Mouse (Mus musculus): ENCODE measurements at regions not wholly inside any gene's neighbourhood (a gene's known extent, or its start where the extent isn't known, plus 50 kb on each side); places are given as distances from the start of the nearest gene placed in this dataset.

DNA sequence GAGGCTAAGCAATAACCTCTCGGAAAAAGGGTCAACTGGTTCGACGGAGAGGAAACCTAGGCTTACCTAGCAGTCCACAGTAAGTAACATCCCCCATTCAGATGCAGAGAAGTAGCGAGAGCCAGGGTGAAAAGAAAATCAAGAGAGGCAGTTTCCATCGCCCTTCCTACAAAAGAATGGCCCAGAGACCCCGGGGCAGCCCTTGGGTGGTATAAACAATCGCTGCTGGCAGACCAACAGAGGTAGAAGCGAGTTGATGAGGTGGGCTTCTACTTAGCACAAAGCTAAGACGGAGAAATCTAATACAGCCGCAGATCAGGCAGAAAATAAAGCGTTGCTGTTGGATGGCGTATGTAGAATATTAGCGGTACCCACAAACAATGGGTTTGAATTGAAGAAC lies 57.8 kb upstream of the Arl15 start:
- no peak for TF ChIP-seq CHD2 (IDR thresholded peaks at IDR 0.05; ENCODE audit: low read depth, low read length)
- TF ChIP-seq ZNF384 (IDR thresholded peaks at IDR 0.05; ENCODE audit: low read depth, low read length), result no peak
- no peak for TF ChIP-seq MAFK (IDR thresholded peaks at IDR 0.05; ENCODE audit: insufficient read depth, low read depth, low read length)
- no peak for TF ChIP-seq HCFC1 (IDR thresholded peaks at IDR 0.05; ENCODE audit: borderline replicate concordance, insufficient read depth, low read length)
